Mouse (Mus musculus): ENCODE data around the gene Arl6ip4. TPM values are rescaled to one million over a fixed set of nuclear protein-coding genes. Genes with fewer than 3 reads are reported as not detected.

Gene Arl6ip4
- total and polyA plus RNA-seq, 3 experiments = 57.8 to 128 TPM; not detected in 1

DNA sequence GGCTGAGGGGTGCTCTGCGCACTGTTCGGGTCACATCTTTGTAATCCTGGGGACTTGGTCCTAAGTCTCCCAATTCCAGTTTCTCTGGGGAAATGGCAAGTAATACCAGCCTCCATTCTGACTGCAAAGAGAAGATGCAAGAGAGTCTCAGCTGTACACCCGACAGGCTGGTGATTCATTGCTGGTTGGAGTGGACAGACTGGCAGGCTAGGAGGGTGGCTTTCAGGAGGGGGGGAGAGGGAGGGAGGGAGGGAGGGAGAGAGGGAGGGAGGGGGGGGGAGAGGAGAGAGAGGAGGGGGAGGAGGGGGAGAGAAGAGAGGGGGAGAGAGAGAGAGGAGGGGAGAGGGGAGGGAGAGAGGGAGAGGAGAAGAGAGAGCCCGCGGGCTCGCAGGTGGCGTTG lies 358 bp upstream of the Arl6ip4 start:
- no peaks in the 10 kb centered on the region for H3K27me3 ChIP-seq (ENCODE audit: control insufficient read depth in 1 of 2, insufficient read depth in 2 of 2, low read length in 2 of 2)
- H3K36me3 ChIP-seq (ENCODE audit: control insufficient read depth in 1 of 2, insufficient read depth in 2 of 2, low read length in 2 of 2) = peaks cover 2 to 4% of the 10 kb centered on the region in 2 experiments; a peak in 1 of 4 replicates
- H3K27ac ChIP-seq (ENCODE audit: control insufficient read depth, low read depth, low read length) = no peak overlapping the region

GRCm38 (mm10) chr5:124119204-124119603 lies 3.3 kb downstream of the Arl6ip4 start:
- no peak overlapping the region for H3K27ac ChIP-seq (ENCODE audit: control insufficient read depth, low read depth, low read length)
- H3K79me2 ChIP-seq (ENCODE audit: control insufficient read depth, insufficient read depth, low read length, poor library complexity) = peaks cover 18% of the 10 kb centered on the region
- peaks cover 2 to 4% of the 10 kb centered on the region in 2 experiments; a peak in 1 of 4 replicates for H3K36me3 ChIP-seq (ENCODE audit: control insufficient read depth in 1 of 2, insufficient read depth in 2 of 2, low read length in 2 of 2)
- no peak for DNase-seq (ENCODE audit: low read depth, low spot score)
- no peaks in the 10 kb centered on the region for H3K9me3 ChIP-seq (replicated peaks; ENCODE audit: insufficient read depth, low read length)
- no peak overlapping the region for H3K9ac ChIP-seq (ENCODE audit: control insufficient read depth, low read depth, low read length, poor library complexity, severe bottlenecking)
- no peak overlapping the region for H3K4me3 ChIP-seq (ENCODE audit: control insufficient read depth in 1 of 2, insufficient read depth in 1 of 2, low read depth in 2 of 2, low read length in 2 of 2)
- H3K4me1 ChIP-seq (ENCODE audit: control insufficient read depth in 1 of 2, insufficient read depth in 2 of 2, low read length in 2 of 2) = peaks cover 0 to 15% of the 10 kb centered on the region in 2 experiments; a peak in 3 of 4 replicates
- H3K27me3 ChIP-seq (ENCODE audit: control insufficient read depth in 1 of 2, insufficient read depth in 2 of 2, low read length in 2 of 2) = no peaks in the 10 kb centered on the region
- TF ChIP-seq MXI1 (IDR thresholded peaks at IDR 0.05; ENCODE audit: low read depth, low read length) (no peak), JUND (IDR thresholded peaks at IDR 0.05; ENCODE audit: low read depth, low read length) (no peak)

More for the DNA sequence above, 358 bp upstream of the Arl6ip4 start:
- DNase-seq (ENCODE audit: low read depth, low spot score) = peak; percentile 32
- no peaks in the 10 kb centered on the region for H3K9me3 ChIP-seq (replicated peaks; ENCODE audit: insufficient read depth, low read length)
- peak overlapping the region; percentile 96 for H3K9ac ChIP-seq (ENCODE audit: control insufficient read depth, low read depth, low read length, poor library complexity, severe bottlenecking)
- peaks cover 0 to 15% of the 10 kb centered on the region in 2 experiments; a peak in 3 of 4 replicates for H3K4me1 ChIP-seq (ENCODE audit: control insufficient read depth in 1 of 2, insufficient read depth in 2 of 2, low read length in 2 of 2)
- TF ChIP-seq MYB (IDR thresholded peaks at IDR 0.05; ENCODE audit: low read depth, low read length) (no peak), TBP (IDR thresholded peaks at IDR 0.05; ENCODE audit: low read depth, low read length) (no peak), CTCF (IDR thresholded peaks at IDR 0.05 in 2 of 3, conservative IDR thresholded peaks at IDR 0.05 in 1 of 3; ENCODE audit: control insufficient read depth in 1 of 3, insufficient read depth in 1 of 3, low read depth in 2 of 3, low read length in 3 of 3, poor library complexity in 1 of 3, severe bottlenecking in 1 of 3) (no peak), RAD21 (IDR thresholded peaks at IDR 0.05; ENCODE audit: low read depth, low read length) (no peak), POLR2AphosphoS5 (IDR thresholded peaks at IDR 0.05; ENCODE audit: borderline replicate concordance, low read depth, low read length) (no peak), TCF12 (IDR thresholded peaks at IDR 0.05; ENCODE audit: low read depth, low read length) (no peak), USF1 (IDR thresholded peaks at IDR 0.05; ENCODE audit: low read depth, low read length) (no peak), ELF1 (IDR thresholded peaks at IDR 0.05; ENCODE audit: low read depth, low read length) (no peak), KAT2A (conservative IDR thresholded peaks at IDR 0.05; ENCODE audit: low read depth, low read length) (no peak), NRF1 (IDR thresholded peaks at IDR 0.05; ENCODE audit: insufficient read depth, low read depth, low read length, poor library complexity, severe bottlenecking) (no peak), ZKSCAN1 (IDR thresholded peaks at IDR 0.05; ENCODE audit: low read depth, low read length) (no peak), JUND (IDR thresholded peaks at IDR 0.05; ENCODE audit: low read depth, low read length) (no peak), HCFC1 (IDR thresholded peaks at IDR 0.05; ENCODE audit: low read depth, low read length) (no peak), EP300 (IDR thresholded peaks at IDR 0.05; ENCODE audit: low read depth in 1 of 2, low read length in 2 of 2) (no peak), MEF2A (IDR thresholded peaks at IDR 0.05; ENCODE audit: extremely low read depth, insufficient replicate concordance, low read depth, low read length, poor library complexity, severe bottlenecking) (no peak), UBTF (IDR thresholded peaks at IDR 0.05; ENCODE audit: borderline replicate concordance, insufficient read depth, low read depth, low read length) (no peak), ZC3H11A (IDR thresholded peaks at IDR 0.05; ENCODE audit: low read depth, low read length) (no peak), MXI1 (IDR thresholded peaks at IDR 0.05; ENCODE audit: low read depth, low read length) (no peak), POLR2A (IDR thresholded peaks at IDR 0.05; ENCODE audit: control insufficient read depth in 1 of 2, insufficient read depth in 1 of 2, low read depth in 1 of 2, low read length in 2 of 2, poor library complexity in 1 of 2) (no peak), ETS1 (IDR thresholded peaks at IDR 0.05; ENCODE audit: low read depth, low read length) (no peak)
- peak overlapping the region; percentile 85 to 92; a peak in 3 of 4 replicates for H3K4me3 ChIP-seq (ENCODE audit: control insufficient read depth in 1 of 2, insufficient read depth in 1 of 2, low read depth in 2 of 2, low read length in 2 of 2)
- H3K79me2 ChIP-seq (ENCODE audit: control insufficient read depth, insufficient read depth, low read length, poor library complexity) = peaks cover 46% of the 10 kb centered on the region

All from MEL (cell line).